Mouse (Mus musculus): ENCODE results near the gene Rhbdl1. TPM values are rescaled to one million over a fixed set of nuclear protein-coding genes. Genes with fewer than 3 reads are reported as not detected.
"Not testable (repeated sequence)": the region's sequence is repeated elsewhere in the genome, so short reads cannot be mapped to it uniquely, and the experiment has no call there.

The Rhbdl1 gene
- polyA plus RNA-seq, 1 experiment from 2014 or later: 42.2 TPM

DNA sequence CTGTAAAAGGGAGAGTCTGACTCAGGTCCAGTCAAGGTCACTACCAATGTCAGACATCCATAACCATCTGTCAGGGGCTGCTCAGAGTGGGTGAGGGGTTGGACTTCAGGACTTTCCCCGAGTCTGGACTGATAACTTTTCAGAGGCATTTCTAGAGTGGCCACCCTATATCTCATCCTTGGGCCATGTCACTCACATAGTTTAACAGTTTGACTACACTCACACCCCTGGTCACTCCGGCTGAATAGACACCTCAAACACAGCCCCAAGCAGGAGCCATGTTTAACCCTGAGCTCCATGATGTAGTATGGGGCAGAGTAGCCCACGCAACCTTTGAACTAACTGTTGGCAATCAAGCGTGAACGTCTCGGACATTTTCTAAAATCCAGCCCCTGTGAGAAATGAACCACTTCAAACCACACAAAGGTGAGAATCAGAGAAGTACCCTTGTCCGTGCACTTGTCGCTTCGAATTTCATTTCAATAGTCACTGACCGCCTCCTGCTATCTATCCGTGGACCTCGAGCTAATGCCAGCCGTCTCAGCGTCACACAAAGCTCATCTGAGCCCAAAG is 37.1 kb upstream of the Rhbdl1 start:
- WGBS: 5% methylated on average over 14 of the region's 14 CpGs
- no peaks in the 10 kb centered on the region for H3K9me3 ChIP-seq (ENCODE audit: control insufficient read depth, low read length)

DNA sequence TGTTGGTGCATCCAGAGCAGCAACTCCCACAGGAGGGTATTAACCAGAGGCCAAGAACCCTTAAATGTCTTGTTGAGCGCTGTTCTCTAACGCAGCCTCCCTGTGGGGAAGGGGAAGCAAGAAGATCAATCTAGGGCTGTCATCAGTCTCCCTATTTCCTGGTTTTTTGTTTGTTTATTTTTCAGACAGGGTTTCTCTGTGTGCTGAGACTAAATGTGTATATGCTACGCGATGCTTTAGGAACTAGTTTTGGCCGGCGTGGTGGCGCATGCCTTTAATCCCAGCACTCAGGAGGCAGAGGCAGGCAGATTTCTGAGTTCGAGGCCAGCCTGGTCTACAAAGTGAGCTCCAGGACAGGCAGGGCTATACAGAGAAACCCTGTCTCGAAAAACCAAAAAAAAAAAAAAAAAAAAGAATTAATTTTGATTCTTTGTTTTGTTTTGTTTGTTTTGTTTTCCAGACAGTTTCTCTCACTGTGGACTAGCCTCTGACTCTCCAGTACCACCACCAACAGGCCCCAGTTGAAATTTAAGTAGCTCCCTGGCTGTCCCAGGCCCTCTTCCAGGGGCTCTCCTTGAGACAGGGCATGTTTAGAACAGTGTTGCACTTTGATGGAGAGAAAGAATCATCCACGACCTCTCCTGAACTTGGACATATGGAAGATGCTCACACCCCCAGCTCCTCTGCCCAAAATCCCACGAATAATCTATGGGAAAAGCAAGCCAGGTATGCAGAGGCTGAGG is 36.5 kb upstream of the Rhbdl1 start:
- no peaks in the 10 kb centered on the region for H3K27me3 ChIP-seq (replicated peaks; ENCODE audit: control insufficient read depth, insufficient read depth, low read length)
- WGBS: 87% methylated on average over 11 of the region's 11 CpGs
- no peaks in the 10 kb centered on the region for H3K36me3 ChIP-seq (ENCODE audit: control insufficient read depth, insufficient read depth)
- peak overlapping the region; percentile 90 for H3K4me2 ChIP-seq (ENCODE audit: low read length)
- H3K9ac ChIP-seq (replicated peaks; ENCODE audit: low read depth, low read length): peak overlapping the region; percentile 73
- H3K9me3 ChIP-seq (ENCODE audit: control insufficient read depth, low read length): no peaks in the 10 kb centered on the region
- H3K27ac ChIP-seq (ENCODE audit: low read length): peak overlapping the region; percentile 89; the same call in 1 of the 2 replicates
- no peak for ATAC-seq
- peak overlapping the region; percentile 71 for H3K4me3 ChIP-seq (replicated peaks; ENCODE audit: low read length)
- H3K4me1 ChIP-seq (replicated peaks; ENCODE audit: control insufficient read depth, insufficient read depth, low read length): peaks cover 24% of the 10 kb centered on the region

More for the DNA sequence above, 37.1 kb upstream of the Rhbdl1 start:
- Histone ChIP-seq H3K27me3 (replicated peaks; ENCODE audit: control insufficient read depth, insufficient read depth, low read length) (no peaks in the 10 kb centered on the region), H3K4me1 (replicated peaks; ENCODE audit: control insufficient read depth, insufficient read depth, low read length) (peaks cover 22% of the 10 kb centered on the region), H3K4me2 (ENCODE audit: low read length) (peak overlapping the region; percentile 90), H3K4me3 (replicated peaks; ENCODE audit: low read length) (peak overlapping the region; percentile 71), H3K9ac (replicated peaks; ENCODE audit: low read depth, low read length) (peak overlapping the region; percentile 73), H3K27ac (ENCODE audit: low read length) (peak overlapping the region; percentile 89), H3K36me3 (ENCODE audit: control insufficient read depth, insufficient read depth) (no peaks in the 10 kb centered on the region)
- no peak for ATAC-seq

GRCm38 (mm10) chr17:25872676-25873075 is 35.6 kb upstream of the Rhbdl1 start:
- H3K27me3 ChIP-seq (replicated peaks; ENCODE audit: control insufficient read depth, insufficient read depth, low read length): no peaks in the 10 kb centered on the region
- H3K36me3 ChIP-seq (ENCODE audit: control insufficient read depth, insufficient read depth): no peaks in the 10 kb centered on the region
- H3K4me3 ChIP-seq (replicated peaks; ENCODE audit: low read length): no peak overlapping the region
- no peak overlapping the region for H3K9ac ChIP-seq (replicated peaks; ENCODE audit: low read depth, low read length)
- WGBS: 80% methylated on average over 3 of the region's 3 CpGs
- H3K9me3 ChIP-seq (ENCODE audit: control insufficient read depth, low read length): no peaks in the 10 kb centered on the region
- H3K4me2 ChIP-seq (ENCODE audit: low read length): no peak overlapping the region
- peaks cover 29% of the 10 kb centered on the region for H3K4me1 ChIP-seq (replicated peaks; ENCODE audit: control insufficient read depth, insufficient read depth, low read length)
- H3K27ac ChIP-seq (ENCODE audit: low read length): no peak overlapping the region
- ATAC-seq: no peak

DNA sequence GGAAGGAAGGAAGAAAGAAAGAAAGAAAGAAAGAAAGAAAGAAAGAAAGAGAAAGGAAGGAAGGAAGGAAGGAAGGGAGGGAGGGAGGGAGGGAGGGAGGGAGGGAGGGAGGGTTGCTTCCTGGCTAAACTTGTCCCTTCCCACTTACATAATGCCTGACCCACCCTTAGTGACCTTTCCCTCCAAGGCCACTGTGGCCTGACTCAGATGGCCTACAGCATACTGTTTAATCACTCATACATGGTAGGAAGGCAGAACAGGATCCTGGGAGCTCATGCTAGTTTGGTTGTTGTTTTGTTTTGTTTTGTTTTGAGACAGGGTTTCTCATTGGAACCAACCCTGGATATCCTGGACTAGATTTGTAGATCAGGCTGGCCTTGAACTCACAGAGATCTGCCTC is 34.5 kb upstream of the Rhbdl1 start:
- H3K4me2 ChIP-seq (ENCODE audit: low read length); H3K27me3 ChIP-seq (replicated peaks; ENCODE audit: control insufficient read depth, insufficient read depth, low read length); H3K4me3 ChIP-seq (replicated peaks; ENCODE audit: low read length); H3K36me3 ChIP-seq (ENCODE audit: control insufficient read depth, insufficient read depth); ATAC-seq; H3K9me3 ChIP-seq (ENCODE audit: control insufficient read depth, low read length); H3K9ac ChIP-seq (replicated peaks; ENCODE audit: low read depth, low read length); H3K27ac ChIP-seq (ENCODE audit: low read length): not testable (repeated sequence)
- H3K4me1 ChIP-seq (replicated peaks; ENCODE audit: control insufficient read depth, insufficient read depth, low read length): peaks cover 26% of the 10 kb centered on the region

DNA sequence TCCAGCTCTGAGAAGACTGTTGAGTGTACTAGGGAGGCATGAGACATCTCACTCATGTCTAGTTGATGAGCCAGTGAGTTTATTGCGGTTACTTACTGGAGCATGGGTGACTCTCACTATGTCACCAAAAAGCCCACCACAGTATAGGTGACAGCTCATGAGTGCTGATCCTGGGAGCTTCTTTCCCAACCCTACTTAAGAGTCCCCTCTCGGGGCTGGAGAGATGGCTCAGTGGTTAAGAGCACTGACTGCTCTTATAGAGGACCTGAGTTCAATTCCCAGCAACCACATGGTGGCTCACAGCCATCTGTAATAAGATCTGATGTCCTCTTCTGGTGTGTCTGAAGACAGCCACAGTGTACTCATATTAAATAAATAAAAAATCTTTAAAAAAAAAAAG is 32.9 kb upstream of the Rhbdl1 start:
- Histone ChIP-seq H3K36me3 (ENCODE audit: control insufficient read depth, insufficient read depth) (no peaks in the 10 kb centered on the region), H3K4me2 (ENCODE audit: low read length) (no peak overlapping the region), H3K9me3 (ENCODE audit: control insufficient read depth, low read length) (no peaks in the 10 kb centered on the region), H3K4me1 (replicated peaks; ENCODE audit: control insufficient read depth, insufficient read depth, low read length) (peaks cover 18% of the 10 kb centered on the region), H3K27ac (ENCODE audit: low read length) (no peak overlapping the region), H3K9ac (replicated peaks; ENCODE audit: low read depth, low read length) (no peak overlapping the region), H3K27me3 (replicated peaks; ENCODE audit: control insufficient read depth, insufficient read depth, low read length) (no peaks in the 10 kb centered on the region), H3K4me3 (replicated peaks; ENCODE audit: low read length) (no peak overlapping the region)
- WGBS: 89% methylated on average over 2 of the region's 2 CpGs
- no peak for ATAC-seq

- no peak overlapping the region for H3K4me2 ChIP-seq (ENCODE audit: low read length)
These were observed 32.4 kb upstream of the Rhbdl1 start for GRCm38 (mm10) chr17:25869498-25869897.

DNA sequence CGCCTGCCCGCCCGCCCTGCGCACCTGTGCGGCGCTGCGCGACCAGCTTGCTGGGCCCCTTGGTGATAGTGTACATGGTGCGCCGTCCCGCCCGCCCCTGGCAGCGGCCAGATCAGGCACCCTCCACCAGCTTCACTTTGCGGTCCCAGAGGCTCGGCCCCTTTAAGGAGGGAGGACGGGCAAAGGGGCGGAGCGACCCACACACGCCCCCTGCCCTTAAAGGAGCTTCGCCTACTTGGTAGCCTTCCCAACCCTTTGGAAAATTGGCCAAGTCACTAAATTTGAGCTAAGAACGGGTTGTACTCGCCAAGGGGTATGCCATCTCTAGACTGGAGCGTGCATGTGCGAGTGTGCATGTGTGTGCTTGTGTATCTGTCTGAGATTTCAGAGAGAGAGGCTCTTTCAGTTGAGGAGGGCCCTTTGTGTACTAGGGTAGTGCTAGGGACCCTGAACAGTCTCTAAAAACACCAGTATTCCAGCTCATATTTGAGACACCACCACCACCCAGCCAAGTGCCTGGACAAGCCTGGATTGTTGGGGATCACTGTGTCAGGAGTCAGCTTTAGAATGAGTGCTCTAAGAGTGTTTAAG is 31.6 kb upstream of the Rhbdl1 start, which contains the start of gene Mcrip2:
Gene Mcrip2, minus strand, starts transcription at position 164 of the 591 bp plus-strand sequence.
- WGBS: under 1% methylated on average over 24 of the region's 24 CpGs
- peak within 1 kb of the TSS; percentile 71 for H3K4me3 ChIP-seq (replicated peaks; ENCODE audit: low read length)
- H3K4me1 ChIP-seq (replicated peaks; ENCODE audit: control insufficient read depth, insufficient read depth, low read length): peaks cover 11% of the 10 kb centered on the region
- no peaks in the 10 kb centered on the region for H3K9me3 ChIP-seq (ENCODE audit: control insufficient read depth, low read length)
- H3K9ac ChIP-seq (replicated peaks; ENCODE audit: low read depth, low read length): peak within 1 kb of the TSS; percentile 68
- peak within 1 kb of the TSS; percentile 98 for H3K4me2 ChIP-seq (ENCODE audit: low read length)
- H3K27me3 ChIP-seq (replicated peaks; ENCODE audit: control insufficient read depth, insufficient read depth, low read length): no peaks in the 10 kb centered on the region
- no peaks in the 10 kb centered on the region for H3K36me3 ChIP-seq (ENCODE audit: control insufficient read depth, insufficient read depth)
- ATAC-seq: peak; percentile 91
- H3K27ac ChIP-seq (ENCODE audit: low read length): peak within 1 kb of the TSS; percentile 54; the same call in 1 of the 2 replicates

More at GRCm38 (mm10) chr17:25869498-25869897, 32.4 kb upstream of the Rhbdl1 start:
- no peaks in the 10 kb centered on the region for H3K9me3 ChIP-seq (ENCODE audit: control insufficient read depth, low read length)
- WGBS: 88% methylated on average over 8 of the region's 8 CpGs
- no peak for ATAC-seq
- H3K36me3 ChIP-seq (ENCODE audit: control insufficient read depth, insufficient read depth): no peaks in the 10 kb centered on the region
- H3K27me3 ChIP-seq (replicated peaks; ENCODE audit: control insufficient read depth, insufficient read depth, low read length): no peaks in the 10 kb centered on the region
- no peak overlapping the region for H3K27ac ChIP-seq (ENCODE audit: low read length)
- H3K9ac ChIP-seq (replicated peaks; ENCODE audit: low read depth, low read length): no peak overlapping the region
- no peak overlapping the region for H3K4me3 ChIP-seq (replicated peaks; ENCODE audit: low read length)
- peaks cover 18% of the 10 kb centered on the region for H3K4me1 ChIP-seq (replicated peaks; ENCODE audit: control insufficient read depth, insufficient read depth, low read length)

- Histone ChIP-seq H3K27me3 (replicated peaks; ENCODE audit: control insufficient read depth, insufficient read depth, low read length) (no peaks in the 10 kb centered on the region), H3K4me2 (ENCODE audit: low read length) (peak overlapping the region; percentile 98), H3K9ac (replicated peaks; ENCODE audit: low read depth, low read length) (peak overlapping the region; percentile 68), H3K4me1 (replicated peaks; ENCODE audit: control insufficient read depth, insufficient read depth, low read length) (peaks cover 11% of the 10 kb centered on the region), H3K9me3 (ENCODE audit: control insufficient read depth, low read length) (no peaks in the 10 kb centered on the region), H3K4me3 (replicated peaks; ENCODE audit: low read length) (peak overlapping the region; percentile 71), H3K27ac (ENCODE audit: low read length) (0 out of 2 replicates have a peak overlapping the region, but pooled peaks have one; percentile 8), H3K36me3 (ENCODE audit: control insufficient read depth, insufficient read depth) (no peaks in the 10 kb centered on the region)
- peak; percentile 49 for ATAC-seq
- 1% methylated on average over 42 of the region's 42 CpGs for WGBS
These were observed 30.9 kb upstream of the Rhbdl1 start for GRCm38 (mm10) chr17:25867836-25868600.

- Histone ChIP-seq H3K36me3 (ENCODE audit: control insufficient read depth, insufficient read depth) (no peaks in the 10 kb centered on the region), H3K9me3 (ENCODE audit: control insufficient read depth, low read length) (no peaks in the 10 kb centered on the region), H3K4me2 (ENCODE audit: low read length) (peak overlapping the region; percentile 98), H3K9ac (replicated peaks; ENCODE audit: low read depth, low read length) (peak overlapping the region; percentile 68; the same call in 1 of the 2 replicates), H3K4me1 (replicated peaks; ENCODE audit: control insufficient read depth, insufficient read depth, low read length) (peaks cover 11% of the 10 kb centered on the region), H3K27ac (ENCODE audit: low read length) (no peak overlapping the region), H3K27me3 (replicated peaks; ENCODE audit: control insufficient read depth, insufficient read depth, low read length) (no peaks in the 10 kb centered on the region), H3K4me3 (replicated peaks; ENCODE audit: low read length) (peak overlapping the region; percentile 71)
- WGBS: 13% methylated on average over 7 of the region's 7 CpGs
- no peak for ATAC-seq
These were observed 30.4 kb upstream of the Rhbdl1 start for GRCm38 (mm10) chr17:25867509-25867835.
